In the genomic region with DNA sequence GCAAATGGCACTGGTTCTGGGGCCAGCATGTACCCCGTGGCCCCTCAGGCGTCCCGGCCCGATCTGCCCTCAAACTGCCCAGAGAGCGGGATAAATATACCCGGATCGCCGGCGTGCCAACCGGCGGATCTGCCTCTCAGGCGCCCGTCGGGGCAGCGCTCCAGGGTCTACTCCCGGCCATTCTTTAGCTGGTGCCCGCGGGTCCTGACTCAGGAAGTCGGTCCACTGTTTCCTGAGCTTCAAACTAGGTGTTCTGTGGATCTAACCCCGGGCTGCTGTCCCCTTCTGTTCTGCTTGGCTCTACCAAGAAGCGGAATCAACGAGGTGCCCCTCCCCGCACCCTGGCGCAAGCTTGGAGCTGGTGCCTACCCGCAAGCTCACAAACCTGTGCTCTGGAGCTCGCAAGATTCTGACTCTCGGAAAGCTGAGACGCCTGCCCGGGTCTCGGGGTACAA, we compare ENCODE assay signal across 8 mouse cellular contexts. TPM values are rescaled to one million over a fixed set of nuclear protein-coding genes. Genes with fewer than 3 reads are reported as not detected.
DNase-seq lines count a peak whose midpoint lies in the region; ATAC-seq and TF ChIP-seq lines count a peak whose summit lies in the region.

No protein-coding gene starts in this region.

- peak overlapping the region; percentile 44 for H3K4me3 ChIP-seq in forebrain, postnatal 0 days (ENCODE audit: low read depth, low read length)
- peak overlapping the region; percentile 35 for H3K4me3 ChIP-seq in intestine, embryonic 14.5 days (ENCODE audit: low read depth, low read length)
- H3K4me3 ChIP-seq in midbrain, embryonic 16.5 days (ENCODE audit: low read depth, low read length), result peak overlapping the region; percentile 39

- TF ChIP-seq CTCF in forebrain, postnatal 0 days (IDR thresholded peaks at IDR 0.05; ENCODE audit: low read depth), result no peak

- H3K27me3 ChIP-seq in forebrain, postnatal 0 days (ENCODE audit: insufficient read depth, low read length), result no peaks in the 10 kb centered on the region; the same call in none of the 2 replicates
- H3K27me3 ChIP-seq in intestine, embryonic 14.5 days (replicated peaks; ENCODE audit: control insufficient read depth, insufficient read depth, low read length), result peaks cover 16% of the 10 kb centered on the region
- peaks cover 21% of the 10 kb centered on the region for H3K27me3 ChIP-seq in midbrain, embryonic 16.5 days (ENCODE audit: control insufficient read depth, insufficient read depth, low read depth, low read length)

- peak overlapping the region; percentile 49 for H3K9ac ChIP-seq in forebrain, postnatal 0 days
- peak overlapping the region; percentile 38 for H3K9ac ChIP-seq in intestine, embryonic 14.5 days (ENCODE audit: low read length)
- peak overlapping the region; percentile 66 for H3K9ac ChIP-seq in midbrain, embryonic 16.5 days (ENCODE audit: low read depth, low read length)

- DNase-seq in kidney, adult 18-20 months, result peak; percentile 40
- no peak for DNase-seq in kidney, postnatal 14 days
- DNase-seq in forebrain, postnatal 0 days, result no peak
- DNase-seq in intestine, embryonic 14.5 days (ENCODE audit: low spot score), result no peak
- DNase-seq in T-cell, adult 2 months (ENCODE audit: low spot score), result no peak
- DNase-seq in urinary bladder, postnatal 4 days (ENCODE audit: low spot score in 2 of 2), result no peak
- no peak for DNase-seq in adrenal gland, adult 2 months

- no peaks in the 10 kb centered on the region for H3K9me3 ChIP-seq in forebrain, postnatal 0 days (ENCODE audit: low read length)
- H3K9me3 ChIP-seq in intestine, embryonic 14.5 days (ENCODE audit: control insufficient read depth, low read length), result no peaks in the 10 kb centered on the region
- no peaks in the 10 kb centered on the region for H3K9me3 ChIP-seq in midbrain, embryonic 16.5 days (replicated peaks; ENCODE audit: control insufficient read depth, low read length, poor library complexity, severe bottlenecking)

- H3K27ac ChIP-seq in forebrain, postnatal 0 days (ENCODE audit: low read depth, low read length), result peak overlapping the region; percentile 50; the same call in 1 of the 2 replicates
- no peak overlapping the region for H3K27ac ChIP-seq in intestine, embryonic 14.5 days (ENCODE audit: low read depth)
- H3K27ac ChIP-seq in midbrain, embryonic 16.5 days (ENCODE audit: low read length), result no peak overlapping the region

- peak; percentile 28 for ATAC-seq in forebrain, postnatal 0 days
- peak; percentile 28; the same call in 1 of the 2 replicates for ATAC-seq in intestine, embryonic 14.5 days (replicated peaks; ENCODE audit: low FRiP score, low TSS enrichment, low read depth)
- ATAC-seq in midbrain, embryonic 16.5 days, result 0 out of 2 replicates have a peak, but pooled peaks have one; percentile 19

- H3K36me3 ChIP-seq in forebrain, postnatal 0 days (ENCODE audit: insufficient read depth), result no peaks in the 10 kb centered on the region
- H3K36me3 ChIP-seq in intestine, embryonic 14.5 days (ENCODE audit: control insufficient read depth, insufficient read depth, low read length), result no peaks in the 10 kb centered on the region
- H3K36me3 ChIP-seq in midbrain, embryonic 16.5 days (ENCODE audit: control insufficient read depth, insufficient read depth, low read length), result no peaks in the 10 kb centered on the region

- peaks cover 18% of the 10 kb centered on the region for H3K4me1 ChIP-seq in forebrain, postnatal 0 days (ENCODE audit: insufficient read depth)
- peaks cover 7% of the 10 kb centered on the region for H3K4me1 ChIP-seq in intestine, embryonic 14.5 days (replicated peaks; ENCODE audit: control insufficient read depth, insufficient read depth, low read length)
- H3K4me1 ChIP-seq in midbrain, embryonic 16.5 days (ENCODE audit: control insufficient read depth, insufficient read depth, low read length), result peaks cover 14% of the 10 kb centered on the region

- 1% methylated on average over 30 of the region's 30 CpGs for whole genome bisulfite sequencing in forebrain, postnatal 0 days
- WGBS in intestine, embryonic 14.5 days, result under 1% methylated on average over 30 of the region's 30 CpGs
- 2% methylated on average over 30 of the region's 30 CpGs for WGBS in midbrain, embryonic 16.5 days

- H3K4me2 ChIP-seq in forebrain, postnatal 0 days (ENCODE audit: low read depth), result peak overlapping the region; percentile 67
- H3K4me2 ChIP-seq in intestine, embryonic 14.5 days (ENCODE audit: low read length), result peak overlapping the region; percentile 91
- peak overlapping the region; percentile 68 for H3K4me2 ChIP-seq in midbrain, embryonic 16.5 days (ENCODE audit: low read length)

RNA-seq across cellular contexts. Expression of a gene that starts 2.6 kb away (rescaled TPM):
- total RNA-seq in forebrain, postnatal 0 days (2014; rRNA removed), result 43.5 and 60.9 TPM in 2 replicates
- polyA plus RNA-seq in forebrain, postnatal 0 days (2015; fragmentation: Nextera tagmentation; extraction: Ambion mirVana), result 38.7 and 39.8 TPM in 2 replicates
- polyA plus RNA-seq in intestine, embryonic 14.5 days (2014; fragmentation: Nextera tagmentation; extraction: Ambion mirVana), result 2.2 and 9.3 TPM in 2 replicates
- polyA plus RNA-seq in midbrain, embryonic 16.5 days (2015; fragmentation: Nextera tagmentation; extraction: Ambion mirVana), result 31.1 and 34.0 TPM in 2 replicates
- 1 to 10 TPM in 1 of 2 experiments, under 1 TPM in 1; 0.48 to 2.7 TPM for total RNA-seq in adrenal gland, adult 2 months (2021)
- 1.7 and 4.1 TPM in 2 replicates for polyA plus RNA-seq in adrenal gland, adult 2 months (2012; rRNA removed)

RNA-seq across cellular contexts. Expression of a gene that starts 12.7 kb away (rescaled TPM):
- 0.24 TPM in 1 of 2 replicates, not detected in the other for total RNA-seq in forebrain, postnatal 0 days (2014; rRNA removed)
- polyA plus RNA-seq in forebrain, postnatal 0 days (2015; fragmentation: Nextera tagmentation; extraction: Ambion mirVana), result 0.73 and 1.8 TPM in 2 replicates
- polyA plus RNA-seq in intestine, embryonic 14.5 days (2014; fragmentation: Nextera tagmentation; extraction: Ambion mirVana), result 1.7 and 2.6 TPM in 2 replicates
- 1.6 and 2.2 TPM in 2 replicates for polyA plus RNA-seq in midbrain, embryonic 16.5 days (2015; fragmentation: Nextera tagmentation; extraction: Ambion mirVana)
- under 1 TPM in 1 of 2 experiments, not detected in 1; 0.37 TPM for total RNA-seq in adrenal gland, adult 2 months (2021)
- polyA plus RNA-seq in adrenal gland, adult 2 months (2012; rRNA removed), result 0.10 and 0.16 TPM in 2 replicates

RNA-seq across cellular contexts. Expression of a gene that starts 31.6 kb away (rescaled TPM):
- 200 and 223 TPM in 2 replicates for total RNA-seq in forebrain, postnatal 0 days (2014; rRNA removed)
- polyA plus RNA-seq in forebrain, postnatal 0 days (2015; fragmentation: Nextera tagmentation; extraction: Ambion mirVana), result 267 and 287 TPM in 2 replicates
- 336 and 349 TPM in 2 replicates for polyA plus RNA-seq in intestine, embryonic 14.5 days (2014; fragmentation: Nextera tagmentation; extraction: Ambion mirVana)
- 278 and 281 TPM in 2 replicates for polyA plus RNA-seq in midbrain, embryonic 16.5 days (2015; fragmentation: Nextera tagmentation; extraction: Ambion mirVana)
- total RNA-seq in adrenal gland, adult 2 months (2021), result 100 to 1,000 TPM; 198 to 278 TPM
- 330 and 345 TPM in 2 replicates for polyA plus RNA-seq in adrenal gland, adult 2 months (2012; rRNA removed)

RNA-seq across cellular contexts. Expression of a gene that starts 43.5 kb away (rescaled TPM):
- 56.6 and 61.4 TPM in 2 replicates for total RNA-seq in forebrain, postnatal 0 days (2014; rRNA removed)
- polyA plus RNA-seq in forebrain, postnatal 0 days (2015; fragmentation: Nextera tagmentation; extraction: Ambion mirVana), result 7.1 and 7.8 TPM in 2 replicates
- polyA plus RNA-seq in intestine, embryonic 14.5 days (2014; fragmentation: Nextera tagmentation; extraction: Ambion mirVana), result 16.2 and 16.3 TPM in 2 replicates
- 16.6 and 19.2 TPM in 2 replicates for polyA plus RNA-seq in midbrain, embryonic 16.5 days (2015; fragmentation: Nextera tagmentation; extraction: Ambion mirVana)
- 10 to 100 TPM; 27.2 to 34.8 TPM for total RNA-seq in adrenal gland, adult 2 months (2021)
- 95.1 and 106 TPM in 2 replicates for polyA plus RNA-seq in adrenal gland, adult 2 months (2012; rRNA removed)

RNA-seq across cellular contexts. Expression of a gene that starts 57.7 kb away (rescaled TPM):
- 6.5 and 6.6 TPM in 2 replicates for total RNA-seq in forebrain, postnatal 0 days (2014; rRNA removed)
- polyA plus RNA-seq in forebrain, postnatal 0 days (2015; fragmentation: Nextera tagmentation; extraction: Ambion mirVana), result 3.9 and 4.4 TPM in 2 replicates
- polyA plus RNA-seq in intestine, embryonic 14.5 days (2014; fragmentation: Nextera tagmentation; extraction: Ambion mirVana), result 16.5 and 18.3 TPM in 2 replicates
- polyA plus RNA-seq in midbrain, embryonic 16.5 days (2015; fragmentation: Nextera tagmentation; extraction: Ambion mirVana), result 3.7 and 3.9 TPM in 2 replicates
- total RNA-seq in adrenal gland, adult 2 months (2021), result 1 to 10 TPM; 3.7 to 4.1 TPM
- 8.3 and 10.4 TPM in 2 replicates for polyA plus RNA-seq in adrenal gland, adult 2 months (2012; rRNA removed)
